In the genomic region with DNA sequence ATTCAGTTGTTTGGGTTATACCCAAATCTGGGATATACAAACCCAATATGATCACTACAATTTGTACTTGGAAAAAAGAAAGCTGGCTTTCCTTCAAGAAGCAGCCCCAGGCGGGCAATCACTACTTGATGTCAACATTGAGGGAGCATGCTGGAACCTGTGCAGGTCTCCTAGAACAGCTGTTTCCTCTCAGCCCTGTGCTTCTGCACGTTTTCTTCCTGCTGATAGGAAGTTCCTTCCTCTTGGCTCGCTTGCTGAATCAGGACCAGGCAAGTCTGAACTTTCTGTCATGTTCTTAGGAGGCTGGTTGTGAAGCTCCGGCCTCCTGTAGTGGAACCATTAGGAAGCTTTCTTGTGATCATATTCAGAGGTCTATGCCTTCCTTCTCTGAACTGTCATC, we compare ENCODE assay signal across 14 mouse cellular contexts.
"Had no signal": no experiment of that assay in that cellular context is flagged by ENCODE, and none has a peak within 500 bp of the region (broad histone marks: within the 10 kb centered on the region; RNA-seq: fewer than 3 reads in every experiment).

No protein-coding gene starts in this region.

- H3K4me2 ChIP-seq: limb, embryonic 13.5 days; liver, embryonic 11.5 days; liver, embryonic 15.5 days; neural tube, embryonic 15.5 days had no signal

- H3K4me3 ChIP-seq: layer of hippocampus, adult 2 months; limb, embryonic 13.5 days; liver, embryonic 15.5 days; midbrain, embryonic 10.5 days; myocyte; neural tube, embryonic 15.5 days had no signal

- H3K4me1 ChIP-seq: liver, embryonic 15.5 days had no signal

- DNase-seq: lung, adult 2 months; lung, postnatal 4 days; midbrain, embryonic 14.5 days; right cerebral cortex, adult 18-20 months; right cerebral cortex, postnatal 25 days; thymus, postnatal 36 days had no signal

- H3K9me3 ChIP-seq: limb, embryonic 13.5 days; liver, embryonic 15.5 days; midbrain, embryonic 10.5 days; neural tube, embryonic 15.5 days had no signal

- H3K36me3 ChIP-seq: limb, embryonic 13.5 days; liver, embryonic 15.5 days; midbrain, embryonic 10.5 days; neural tube, embryonic 15.5 days had no signal

- H3K27ac ChIP-seq: layer of hippocampus, adult 2 months; limb, embryonic 13.5 days; liver, embryonic 15.5 days; midbrain, embryonic 10.5 days; neural tube, embryonic 15.5 days had no signal

- H3K27me3 ChIP-seq: limb, embryonic 13.5 days; liver, embryonic 15.5 days; neural tube, embryonic 15.5 days had no signal

- ATAC-seq: lung, postnatal 0 days had no signal

- H3K9ac ChIP-seq: limb, embryonic 13.5 days; liver, embryonic 15.5 days; neural tube, embryonic 15.5 days had no signal
